Mouse (Mus musculus) liver, embryonic 16.5 days (tissue): ENCODE results near the gene Gcfc2. TPM values are rescaled to one million over a fixed set of nuclear protein-coding genes. Genes with fewer than 3 reads are reported as not detected.

Experiments used
- ATAC-seq: fragments of 200-750 bp; cut with Nextera tagmentation; 2 replicates; pipeline ENCODE4 v1.8.0; 2017; ENCODE audit warnings: low read depth, mild to moderate bottlenecking, moderate number of reproducible peaks, moderate library complexity
- H3K27ac ChIP-seq: fragments of 300-500 bp; sonication (generic); 2 replicates; pipeline ENCODE4 v1.5.1; 2014; ENCODE audit warnings: mild to moderate bottlenecking, low read length
- H3K27me3 ChIP-seq: fragments of 300-500 bp; sonication (generic); 2 replicates; pipeline ENCODE4 v1.6.1; 2014; ENCODE audit warnings: low read depth, low read length, mixed read lengths; ENCODE audit not compliant: control insufficient read depth, insufficient read depth
- H3K36me3 ChIP-seq: fragments of 300-500 bp; sonication (generic); 2 replicates; pipeline ENCODE4 v1.6.1; 2014; ENCODE audit warnings: mild to moderate bottlenecking; ENCODE audit not compliant: control insufficient read depth, insufficient read depth
- H3K4me1 ChIP-seq: fragments of 300-500 bp; sonication (generic); 2 replicates; pipeline ENCODE4 v1.6.1; 2014; ENCODE audit warnings: low read depth, low read length, mixed read lengths; ENCODE audit not compliant: control insufficient read depth
- H3K4me2 ChIP-seq: fragments of 300-500 bp; sonication (generic); 2 replicates; pipeline ENCODE4 v1.6.1; 2014; ENCODE audit warnings: low read depth, low read length, mixed read lengths
- H3K4me3 ChIP-seq: fragments of 300-500 bp; sonication (generic); 2 replicates; pipeline ENCODE4 v1.5.1; 2014; ENCODE audit warnings: low read depth, mild to moderate bottlenecking, low read length
- H3K9ac ChIP-seq: fragments of 300-500 bp; sonication (generic); 2 replicates; pipeline ENCODE4 v1.6.1; 2014; ENCODE audit warnings: low read depth, low read length
- H3K9me3 ChIP-seq: fragments of 300-500 bp; sonication (generic); replicated peaks from 2 replicates; pipeline ENCODE4 v1.6.1; 2016; ENCODE audit warnings: low read length; ENCODE audit not compliant: control insufficient read depth
- WGBS: fragments of 180-500 bp; shearing (Covaris S2); extraction: QIAGEN DNeasy Blood & Tissue Kit; methylation state at CpG from one replicate; pipeline ENCODE4 v1.1.7; 2014; ENCODE audit not compliant: insufficient replicate concordance; 5-methylcytosine and 5-hydroxymethylcytosine counted together
- polyA plus RNA-seq: library from polyadenylated mRNA; unstranded; fragments of >200 nt; fragmentation: Nextera tagmentation; extraction: Ambion mirVana; gene quantifications from 2 replicates; pipeline ENCODE4 v1.2.1, GENCODE M21; 2015

Gcfc2 gene
- polyA plus RNA-seq, 1 experiment from 2014 or later = 2.2 TPM

DNA sequence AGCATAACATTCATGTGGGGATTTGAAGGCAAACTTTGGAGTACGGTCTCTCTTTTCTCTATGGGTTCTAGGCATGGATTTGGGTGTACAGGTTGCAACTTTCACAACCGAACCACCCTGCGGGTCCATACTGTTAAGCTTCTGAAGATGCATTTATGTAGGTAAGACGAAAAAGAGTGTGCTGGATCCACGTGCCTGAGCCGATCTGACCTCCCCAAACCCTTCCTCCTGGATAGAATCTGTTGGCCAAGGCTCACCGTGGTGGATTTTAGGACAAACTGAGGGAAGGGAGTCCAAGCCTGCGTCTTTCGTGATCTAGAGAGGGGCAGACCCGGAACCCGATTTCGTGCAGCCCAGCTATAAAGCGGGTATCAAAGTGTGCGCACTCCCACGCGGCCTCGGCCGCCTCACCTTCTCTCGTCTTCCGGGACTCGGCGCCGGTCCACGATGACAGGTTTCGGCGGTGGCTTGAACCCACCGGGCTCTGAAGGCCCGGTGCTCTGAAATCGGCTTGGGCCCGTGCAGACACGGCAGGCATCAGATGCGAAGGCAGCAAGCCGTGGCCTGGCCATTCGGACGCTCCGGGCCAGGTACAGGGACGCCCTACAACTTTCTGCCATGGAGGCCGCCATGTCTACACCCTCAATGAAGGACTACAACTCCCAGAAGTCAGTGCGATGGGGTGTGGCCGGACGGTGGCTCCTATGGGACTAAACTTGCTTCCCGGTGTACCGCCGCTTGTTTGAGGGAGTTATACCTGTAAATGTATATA, 42.0 kb downstream of the Gcfc2 start, which contains the start of gene Mrpl19:
Gene Mrpl19 (minus strand): TSS at position 663 of the 772 bp plus-strand sequence.
- Histone ChIP-seq H3K4me2 (peak within 1 kb of the TSS; percentile 78), H3K27me3 (no peaks in the 10 kb centered on the region), H3K9ac (peak within 1 kb of the TSS; percentile 82), H3K36me3 (peaks cover 11% of the 10 kb centered on the region), H3K9me3 (no peaks in the 10 kb centered on the region), H3K4me3 (peak within 1 kb of the TSS; percentile 86), H3K27ac (0 out of 2 replicates have a peak within 1 kb of the TSS, but pooled peaks have one; percentile 14), H3K4me1 (peaks cover 9% of the 10 kb centered on the region)
- peak; percentile 99 for ATAC-seq
- WGBS = under 1% methylated on average over 44 of the region's 44 CpGs

DNA sequence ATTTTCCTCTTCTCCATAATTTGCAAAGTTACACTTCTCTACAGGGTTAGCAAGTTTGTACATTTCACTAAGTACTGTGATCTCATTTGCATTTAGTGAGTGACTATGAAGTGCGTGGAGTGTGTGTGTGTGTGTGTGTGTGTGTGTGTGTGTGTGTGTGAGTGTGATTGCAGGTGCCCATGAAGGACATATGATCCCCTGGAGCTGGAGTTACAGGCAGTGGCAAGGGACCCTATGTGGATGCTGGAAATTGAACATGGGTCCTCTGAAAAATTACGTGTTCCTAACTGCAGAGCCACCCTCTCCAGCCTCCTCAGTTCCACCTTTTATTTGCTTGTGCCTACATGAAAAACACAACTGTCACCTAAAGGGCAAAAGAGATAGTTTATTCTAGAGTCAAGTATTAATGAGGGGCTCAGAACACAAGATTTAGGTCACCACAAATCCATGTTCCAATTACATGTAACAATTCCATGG, 42.6 kb downstream of the Gcfc2 start:
- H3K36me3 ChIP-seq = peaks cover 6% of the 10 kb centered on the region
- H3K27me3 ChIP-seq = no peaks in the 10 kb centered on the region
- ATAC-seq = 0 out of 2 replicates have a peak, but pooled peaks have one; percentile 1
- H3K27ac ChIP-seq = no peak overlapping the region
- H3K9ac ChIP-seq = no peak overlapping the region
- WGBS = 41% methylated on average over 2 of the region's 2 CpGs
- H3K4me3 ChIP-seq = peak overlapping the region; percentile 86
- peak overlapping the region; percentile 41 for H3K4me2 ChIP-seq
- peaks cover 9% of the 10 kb centered on the region for H3K4me1 ChIP-seq
- no peaks in the 10 kb centered on the region for H3K9me3 ChIP-seq

DNA sequence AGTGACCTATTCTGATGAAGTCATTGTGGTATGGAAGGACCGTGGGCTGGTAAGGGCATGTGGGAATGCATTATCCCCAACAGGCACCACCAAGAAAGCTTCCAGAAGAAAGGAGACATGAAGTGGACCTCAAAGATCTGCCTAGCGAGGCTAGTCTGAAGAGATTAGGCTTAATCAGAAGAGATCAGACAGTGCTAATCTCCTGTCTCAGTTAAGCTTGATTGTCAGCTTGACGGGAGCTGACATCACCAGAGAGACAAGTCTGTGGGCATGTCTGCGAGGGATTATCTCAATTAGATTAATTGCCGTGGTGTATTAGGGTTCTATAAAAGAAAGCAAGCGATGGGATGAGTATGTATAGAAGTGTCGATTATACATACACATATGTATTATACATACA, 47.7 kb downstream of the Gcfc2 start:
- Histone ChIP-seq H3K9me3 (no peaks in the 10 kb centered on the region), H3K27ac (no peak overlapping the region), H3K36me3 (no peaks in the 10 kb centered on the region), H3K4me1 (no peaks in the 10 kb centered on the region), H3K4me3 (no peak overlapping the region), H3K9ac (no peak overlapping the region), H3K27me3 (no peaks in the 10 kb centered on the region), H3K4me2 (no peak overlapping the region)
- WGBS = 61% methylated on average over 7 of the region's 7 CpGs
- no peak for ATAC-seq

DNA sequence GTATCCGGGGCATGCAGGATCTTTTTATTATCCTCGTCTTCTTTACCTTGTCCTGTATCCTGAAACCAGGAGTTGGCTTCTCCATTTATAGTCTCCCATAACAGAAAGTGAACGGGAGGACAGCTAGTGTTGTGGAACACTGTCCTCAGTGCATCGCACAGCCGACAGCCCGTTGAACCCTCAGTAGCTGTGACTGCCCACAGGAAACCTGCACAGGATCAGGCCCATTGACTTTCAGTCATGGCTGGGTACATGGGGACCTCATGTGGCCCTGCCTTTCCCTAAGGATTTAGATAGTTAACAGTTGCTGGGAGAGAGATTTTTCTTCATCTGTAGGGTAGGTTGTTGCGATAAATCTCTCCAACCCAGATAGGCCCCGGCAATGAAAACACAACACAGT, 49.1 kb downstream of the Gcfc2 start:
- WGBS = 72% methylated on average over 8 of the region's 8 CpGs

DNA sequence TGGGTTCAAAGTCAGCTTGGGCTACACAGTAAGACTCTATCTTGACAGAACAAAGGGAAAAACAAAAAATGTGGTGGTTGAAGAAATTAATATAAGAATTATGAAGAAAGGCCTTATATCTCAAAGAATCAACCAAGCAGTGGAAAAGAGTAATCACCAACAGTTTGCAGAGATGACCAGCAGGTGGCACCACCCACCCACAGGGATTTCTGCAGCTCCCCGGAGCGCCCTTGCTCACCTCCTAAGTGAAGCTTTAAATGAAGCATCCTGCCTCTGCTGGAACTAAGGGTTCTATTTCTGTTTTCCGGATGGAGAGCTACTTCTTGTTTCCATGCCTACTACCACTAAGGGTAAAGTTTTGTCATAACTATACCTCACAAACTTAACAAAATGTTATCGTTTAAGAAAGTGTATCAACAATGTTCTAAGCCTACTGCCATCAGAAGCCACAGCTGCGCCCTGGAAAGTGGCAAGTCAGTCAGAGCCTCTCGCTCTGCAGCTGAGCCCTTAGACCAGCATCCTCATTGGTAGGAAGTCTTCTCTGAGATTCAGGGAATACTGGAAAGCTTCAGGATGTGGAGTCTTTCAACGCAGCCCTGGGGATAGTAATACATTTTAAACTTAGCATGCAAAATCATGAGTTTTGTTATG, 52.6 kb downstream of the Gcfc2 start:
- Histone ChIP-seq H3K27me3 (no peaks in the 10 kb centered on the region), H3K4me3 (no peak overlapping the region), H3K9ac (no peak overlapping the region), H3K9me3 (no peaks in the 10 kb centered on the region), H3K4me2 (no peak overlapping the region), H3K36me3 (no peaks in the 10 kb centered on the region), H3K4me1 (no peaks in the 10 kb centered on the region), H3K27ac (no peak overlapping the region)
- WGBS = 22% methylated on average over 7 of the region's 7 CpGs
- no peak for ATAC-seq

More for the DNA sequence above, 49.1 kb downstream of the Gcfc2 start:
- Histone ChIP-seq H3K4me3 (no peak overlapping the region), H3K4me1 (no peaks in the 10 kb centered on the region), H3K27ac (no peak overlapping the region), H3K27me3 (no peaks in the 10 kb centered on the region), H3K9me3 (no peaks in the 10 kb centered on the region), H3K9ac (no peak overlapping the region), H3K36me3 (no peaks in the 10 kb centered on the region), H3K4me2 (no peak overlapping the region)
- ATAC-seq = no peak

DNA sequence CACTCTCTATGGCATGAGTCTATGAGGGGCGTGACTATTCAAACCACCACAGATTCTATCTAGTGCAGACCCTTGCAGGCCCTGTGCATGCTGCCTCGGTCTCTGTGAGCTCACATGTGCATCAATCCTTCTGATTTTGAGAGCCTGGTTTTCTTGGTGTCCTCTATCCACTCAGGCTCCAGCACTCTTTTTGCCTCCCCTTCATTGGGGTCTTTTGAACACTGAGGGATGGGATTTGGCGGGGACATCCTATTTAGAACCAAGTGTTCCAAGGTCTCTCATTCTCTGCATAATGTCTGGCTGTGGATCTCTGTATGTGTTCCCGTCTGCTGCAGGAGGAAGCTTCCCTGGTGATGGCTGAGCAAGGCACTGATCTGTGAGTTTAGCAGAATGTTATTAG, 55.8 kb downstream of the Gcfc2 start:
- ATAC-seq = no peak
- no peak overlapping the region for H3K4me2 ChIP-seq
- no peaks in the 10 kb centered on the region for H3K27me3 ChIP-seq
- no peak overlapping the region for H3K27ac ChIP-seq
- no peak overlapping the region for H3K9ac ChIP-seq
- no peaks in the 10 kb centered on the region for H3K4me1 ChIP-seq
- no peaks in the 10 kb centered on the region for H3K9me3 ChIP-seq
- H3K4me3 ChIP-seq = no peak overlapping the region
- H3K36me3 ChIP-seq = no peaks in the 10 kb centered on the region
- WGBS = 61% methylated on average over 4 of the region's 4 CpGs

DNA sequence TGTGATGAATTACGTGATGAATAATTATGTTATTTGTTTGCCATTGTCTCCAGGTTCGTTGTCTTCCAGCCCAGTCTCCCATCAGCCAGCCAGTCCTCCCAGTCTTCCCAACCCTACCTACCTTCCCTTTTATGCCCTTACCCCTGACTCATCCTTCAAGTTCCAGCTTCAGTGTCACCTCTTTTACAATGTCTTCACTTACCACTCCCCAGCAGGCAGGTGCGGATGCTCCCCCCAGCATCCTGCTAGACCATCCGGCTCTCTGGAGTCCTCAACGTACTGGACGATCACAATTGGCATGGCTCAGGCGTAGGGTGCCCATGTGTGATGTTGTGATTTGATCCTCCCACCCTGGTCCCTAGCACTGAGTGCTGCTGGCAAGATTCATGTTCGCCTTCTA, 62.7 kb downstream of the Gcfc2 start:
- H3K36me3 ChIP-seq = no peaks in the 10 kb centered on the region
- H3K27me3 ChIP-seq = no peaks in the 10 kb centered on the region
- no peak for ATAC-seq
- no peaks in the 10 kb centered on the region for H3K4me1 ChIP-seq
- H3K4me3 ChIP-seq = no peak overlapping the region
- H3K4me2 ChIP-seq = no peak overlapping the region
- H3K9me3 ChIP-seq = no peaks in the 10 kb centered on the region
- WGBS = 56% methylated on average over 8 of the region's 8 CpGs
- no peak overlapping the region for H3K27ac ChIP-seq
- no peak overlapping the region for H3K9ac ChIP-seq

DNA sequence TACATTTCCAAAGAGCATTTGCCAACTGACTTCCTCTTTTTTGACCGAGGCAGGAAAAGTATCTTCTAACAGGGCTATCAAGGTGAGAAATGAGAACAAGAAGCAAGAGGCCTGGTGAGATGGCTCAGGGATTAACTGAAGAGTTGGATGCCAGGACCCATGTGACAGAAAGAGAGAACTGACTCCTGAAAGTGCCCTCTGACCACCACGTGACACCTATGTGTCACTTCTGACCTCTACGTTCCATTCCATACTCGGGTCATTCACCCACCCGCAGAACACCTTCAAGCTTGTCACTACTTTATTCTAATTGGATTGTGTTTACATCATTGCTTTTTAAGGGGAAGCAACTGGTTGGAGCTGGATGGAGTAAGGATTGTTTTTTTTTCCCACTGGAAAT, 63.1 kb downstream of the Gcfc2 start:
- Histone ChIP-seq H3K27ac (no peak overlapping the region), H3K9me3 (no peaks in the 10 kb centered on the region), H3K27me3 (no peaks in the 10 kb centered on the region), H3K4me1 (no peaks in the 10 kb centered on the region), H3K4me2 (no peak overlapping the region), H3K4me3 (no peak overlapping the region), H3K36me3 (no peaks in the 10 kb centered on the region), H3K9ac (no peak overlapping the region)
- WGBS = 20% methylated on average over 5 of the region's 5 CpGs
- no peak for ATAC-seq

DNA sequence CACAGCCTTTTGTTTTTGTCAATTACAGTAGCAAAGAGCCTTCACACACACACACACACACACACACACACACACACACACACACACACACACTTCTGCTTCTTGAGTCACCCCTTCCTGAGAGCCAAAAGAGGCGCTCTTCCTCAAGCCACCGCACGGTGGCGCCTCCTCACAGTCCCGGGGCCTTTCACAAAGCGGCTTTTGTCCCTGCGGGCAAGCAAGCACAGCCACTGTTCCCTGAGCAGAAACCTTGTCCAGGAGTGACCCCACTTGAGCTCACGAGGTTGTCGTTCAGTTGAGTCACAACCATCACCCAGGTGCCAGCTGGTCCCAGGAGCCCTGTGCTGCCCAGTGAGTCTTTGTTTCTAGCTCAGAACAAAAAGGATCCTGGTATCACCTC, 63.5 kb downstream of the Gcfc2 start:
- peak; percentile 37; the same call in 1 of the 2 replicates for ATAC-seq
- WGBS = 5% methylated on average over 9 of the region's 9 CpGs
- no peak overlapping the region for H3K27ac ChIP-seq
- H3K27me3 ChIP-seq = no peaks in the 10 kb centered on the region
- H3K36me3 ChIP-seq = no peaks in the 10 kb centered on the region
- no peak overlapping the region for H3K4me3 ChIP-seq
- H3K4me2 ChIP-seq = no peak overlapping the region
- H3K9ac ChIP-seq = no peak overlapping the region
- no peaks in the 10 kb centered on the region for H3K9me3 ChIP-seq
- no peaks in the 10 kb centered on the region for H3K4me1 ChIP-seq
